Mouse (Mus musculus) stomach, postnatal 0 days (tissue): ENCODE results near the gene Kptn. TPM values are rescaled to one million over a fixed set of nuclear protein-coding genes. Genes with fewer than 3 reads are reported as not detected.
A peak's percentile ranks its signal among the peaks of the same experiment; 100 is the strongest.

ENCODE experiments used
- ATAC-seq: fragments of 200-750 bp; cut with Nextera tagmentation; 2 replicates; pipeline ENCODE4 v1.8.0; 2017; ENCODE audit not compliant: low FRiP score, low TSS enrichment
- DNase-seq: peaks from one replicate; pipeline ENCODE4 v3.0.0-alpha.2; 2016; ENCODE audit warnings: low spot score
- H3K27ac ChIP-seq: fragments of 300-500 bp; sonication (generic); replicated peaks from 2 replicates; pipeline ENCODE4 v1.5.1; 2014; ENCODE audit warnings: mild to moderate bottlenecking, control low read depth
- H3K27me3 ChIP-seq: fragments of 300-500 bp; sonication (generic); 2 replicates; pipeline ENCODE4 v1.6.1; 2014; ENCODE audit warnings: low read length; ENCODE audit not compliant: control insufficient read depth, insufficient read depth
- H3K36me3 ChIP-seq: fragments of 300-500 bp; sonication (generic); 2 replicates; pipeline ENCODE4 v1.6.1; 2014; ENCODE audit warnings: low read length, mixed read lengths; ENCODE audit not compliant: control insufficient read depth, insufficient read depth
- H3K4me1 ChIP-seq: fragments of 300-500 bp; sonication (generic); replicated peaks from 2 replicates; pipeline ENCODE4 v1.6.1; 2014; ENCODE audit warnings: antibody characterized with exemption; ENCODE audit not compliant: control insufficient read depth, insufficient read depth
- H3K4me2 ChIP-seq: fragments of 300-500 bp; sonication (generic); replicated peaks from 2 replicates; pipeline ENCODE4 v1.6.1; 2014; ENCODE audit warnings: low read depth, mild to moderate bottlenecking, control low read depth, moderate library complexity
- H3K4me3 ChIP-seq: fragments of 300-500 bp; sonication (generic); 2 replicates; pipeline ENCODE4 v1.5.1; 2014; ENCODE audit warnings: low read depth, low read length, control low read depth
- H3K9ac ChIP-seq: fragments of 300-500 bp; sonication (generic); 2 replicates; pipeline ENCODE4 v1.6.1; 2014; ENCODE audit warnings: mild to moderate bottlenecking, low read length, control low read depth, mixed read lengths
- H3K9me3 ChIP-seq: fragments of 300-500 bp; sonication (generic); 2 replicates; pipeline ENCODE4 v1.6.1; 2016; ENCODE audit warnings: low read length; ENCODE audit not compliant: control insufficient read depth
- CTCF ChIP-seq: IDR thresholded peaks from 2 replicates; pipeline ENCODE4 v1.5.1; 2016; ENCODE audit warnings: antibody characterized with exemption, low read depth, mild to moderate bottlenecking, moderate library complexity
- EP300 ChIP-seq: optimal IDR thresholded peaks from 2 replicates; pipeline ENCODE3; 2016; ENCODE audit warnings: antibody characterized with exemption
- WGBS: fragments of 180-500 bp; shearing (Covaris S2); extraction: QIAGEN DNeasy Blood & Tissue Kit; methylation state at CpG from one replicate; pipeline ENCODE4 v1.1.7; 2014; 5-methylcytosine and 5-hydroxymethylcytosine counted together
- polyA plus RNA-seq: library from polyadenylated mRNA; unstranded; fragments of >200 nt; fragmentation: Nextera tagmentation; extraction: Ambion mirVana; gene quantifications from 2 replicates; pipeline ENCODE4 v1.2.1, GENCODE M21; 2015

Gene Kptn
- polyA plus RNA-seq, 1 experiment from 2014 or later, result 11.8 TPM

DNA sequence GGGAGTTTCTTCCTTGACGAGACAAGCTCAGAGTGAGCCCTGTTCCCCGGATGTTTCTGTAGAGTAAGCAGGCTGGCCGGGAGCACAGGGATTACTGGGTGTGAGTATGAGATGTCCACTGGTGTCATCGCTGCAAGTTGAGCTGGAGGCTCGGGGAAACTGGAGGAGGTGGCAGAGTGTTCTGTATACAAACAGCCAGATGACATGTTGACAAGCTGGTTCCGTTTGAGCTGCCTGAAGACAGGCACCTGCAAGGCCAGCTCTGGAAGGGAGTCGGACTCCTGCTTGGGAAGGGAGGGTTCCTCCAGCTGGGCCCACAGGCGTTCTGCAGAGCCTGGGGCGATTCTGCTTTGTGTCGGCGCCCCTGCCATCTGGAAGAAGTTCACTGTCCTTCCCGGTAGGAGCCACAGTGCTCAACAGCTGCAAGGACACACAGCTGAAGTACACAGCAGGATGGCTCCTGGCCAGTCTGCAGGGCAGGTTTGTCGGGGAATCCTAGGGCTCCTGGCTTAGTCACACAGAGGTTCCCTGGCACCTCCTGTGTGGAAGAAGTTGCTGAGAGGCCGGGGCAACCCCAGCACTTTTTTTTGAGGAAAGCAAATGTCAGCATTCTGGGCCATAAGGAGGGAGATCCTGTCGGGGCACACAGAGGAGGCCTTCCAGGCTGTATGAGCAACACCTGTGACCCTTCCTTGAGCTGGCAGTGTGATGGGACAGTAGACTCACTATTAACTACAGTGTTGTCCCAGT lies 17.8 kb upstream of the Kptn start:
- H3K27me3 ChIP-seq, result no peaks in the 10 kb centered on the region
- H3K9me3 ChIP-seq, result no peaks in the 10 kb centered on the region
- ATAC-seq (no peak), DNase-seq (no peak)
- no peak overlapping the region for H3K27ac ChIP-seq
- H3K4me2 ChIP-seq, result no peak overlapping the region
- WGBS, result 63% methylated on average over 15 of the region's 15 CpGs
- H3K9ac ChIP-seq, result no peak overlapping the region
- no peak for TF ChIP-seq CTCF
- TF ChIP-seq EP300, result no peak
- no peaks in the 10 kb centered on the region for H3K4me1 ChIP-seq
- peaks cover 2% of the 10 kb centered on the region; the same call in 1 of the 2 replicates for H3K36me3 ChIP-seq
- no peak overlapping the region for H3K4me3 ChIP-seq

DNA sequence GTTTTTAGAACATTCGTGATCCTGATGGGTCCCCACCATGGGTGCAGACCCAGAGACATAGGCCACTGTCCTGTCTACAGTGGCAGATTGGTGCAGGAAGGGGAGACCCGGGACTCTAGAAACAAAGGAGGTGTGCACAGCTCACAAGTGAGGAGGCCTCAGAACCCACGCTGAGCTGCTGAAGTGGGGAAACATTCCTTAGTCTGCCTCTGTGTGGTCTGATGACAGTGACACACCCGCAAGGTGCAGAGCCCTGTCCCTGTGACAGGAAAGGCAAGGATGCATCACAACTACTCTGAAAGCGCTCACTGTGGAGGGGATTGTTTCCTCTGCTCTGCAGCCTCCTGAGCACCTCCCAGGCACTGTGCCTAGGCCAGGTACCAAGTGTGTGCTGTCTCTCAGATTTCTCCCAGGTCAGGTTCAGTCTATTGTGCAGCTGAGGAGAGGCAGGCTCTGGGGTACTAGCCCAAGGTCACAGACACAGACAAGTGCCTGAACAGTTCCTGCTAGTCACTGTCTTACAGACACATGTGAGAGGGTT lies 16.9 kb upstream of the Kptn start:
- Histone ChIP-seq H3K4me1 (no peaks in the 10 kb centered on the region), H3K9ac (no peak overlapping the region)

GRCm38 (mm10) chr7:16103760-16104159 lies 15.9 kb upstream of the Kptn start:
- Histone ChIP-seq H3K27ac (no peak overlapping the region), H3K4me2 (no peak overlapping the region), H3K9ac (no peak overlapping the region; the same call in 1 of the 2 replicates), H3K4me1 (no peaks in the 10 kb centered on the region), H3K36me3 (peaks cover 16% of the 10 kb centered on the region), H3K4me3 (no peak overlapping the region), H3K9me3 (no peaks in the 10 kb centered on the region), H3K27me3 (no peaks in the 10 kb centered on the region)
- no peak for TF ChIP-seq CTCF
- no peak for TF ChIP-seq EP300
- WGBS, result 75% methylated on average over 6 of the region's 6 CpGs
- DNase-seq (no peak), ATAC-seq (peak; percentile 21; the same call in 1 of the 2 replicates)

More for the DNA sequence above, 16.9 kb upstream of the Kptn start:
- Histone ChIP-seq H3K4me3 (no peak overlapping the region), H3K27ac (no peak overlapping the region), H3K4me2 (no peak overlapping the region), H3K27me3 (no peaks in the 10 kb centered on the region), H3K36me3 (peaks cover 6% of the 10 kb centered on the region), H3K9me3 (no peaks in the 10 kb centered on the region)
- no peak for TF ChIP-seq CTCF
- TF ChIP-seq EP300, result no peak
- ATAC-seq (no peak), DNase-seq (no peak)
- 81% methylated on average over 5 of the region's 5 CpGs for WGBS

DNA sequence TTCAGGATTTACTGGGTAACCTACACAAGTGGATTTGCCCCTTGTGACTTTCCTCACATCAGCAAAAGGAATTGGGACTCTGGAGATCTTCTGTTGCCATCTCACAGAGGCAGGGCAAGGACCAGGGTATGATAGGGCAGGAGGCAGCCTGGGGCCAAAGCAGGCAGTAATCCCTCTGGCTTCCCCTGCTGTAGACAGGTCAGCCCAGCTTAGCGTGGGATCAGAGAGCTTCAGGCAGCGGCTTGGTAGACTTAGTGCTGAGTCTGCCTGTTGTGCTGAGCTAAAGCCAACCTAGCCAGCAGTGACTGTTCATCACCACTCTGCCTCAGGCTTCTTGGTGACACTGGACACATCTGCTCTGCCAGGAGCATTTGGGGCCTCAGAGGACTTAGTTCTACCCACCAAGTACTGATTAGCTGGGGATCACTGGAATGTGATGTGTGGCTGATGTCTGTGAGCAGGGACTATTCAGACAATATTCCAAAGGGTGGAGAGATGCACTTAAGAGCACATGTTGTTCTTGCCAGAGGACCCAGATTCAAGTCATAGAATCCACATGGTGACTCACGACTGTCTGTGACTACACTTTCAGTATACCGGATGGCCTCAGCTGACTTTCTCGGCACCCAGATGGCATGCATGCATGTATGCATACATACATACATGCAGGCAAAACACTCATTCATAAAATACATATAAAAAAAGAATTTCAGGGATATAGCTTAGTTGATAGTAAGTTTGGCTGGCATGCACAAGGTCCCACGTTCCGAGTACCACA lies 14.9 kb upstream of the Kptn start:
- Histone ChIP-seq H3K36me3 (peaks cover 23% of the 10 kb centered on the region), H3K27ac (no peak overlapping the region), H3K27me3 (no peaks in the 10 kb centered on the region), H3K9me3 (no peaks in the 10 kb centered on the region), H3K9ac (no peak overlapping the region), H3K4me3 (no peak overlapping the region), H3K4me1 (no peaks in the 10 kb centered on the region), H3K4me2 (no peak overlapping the region)
- 88% methylated on average over 7 of the region's 7 CpGs for WGBS
- no peak for TF ChIP-seq EP300
- no peak for TF ChIP-seq CTCF
- DNase-seq (no peak), ATAC-seq (no peak)

DNA sequence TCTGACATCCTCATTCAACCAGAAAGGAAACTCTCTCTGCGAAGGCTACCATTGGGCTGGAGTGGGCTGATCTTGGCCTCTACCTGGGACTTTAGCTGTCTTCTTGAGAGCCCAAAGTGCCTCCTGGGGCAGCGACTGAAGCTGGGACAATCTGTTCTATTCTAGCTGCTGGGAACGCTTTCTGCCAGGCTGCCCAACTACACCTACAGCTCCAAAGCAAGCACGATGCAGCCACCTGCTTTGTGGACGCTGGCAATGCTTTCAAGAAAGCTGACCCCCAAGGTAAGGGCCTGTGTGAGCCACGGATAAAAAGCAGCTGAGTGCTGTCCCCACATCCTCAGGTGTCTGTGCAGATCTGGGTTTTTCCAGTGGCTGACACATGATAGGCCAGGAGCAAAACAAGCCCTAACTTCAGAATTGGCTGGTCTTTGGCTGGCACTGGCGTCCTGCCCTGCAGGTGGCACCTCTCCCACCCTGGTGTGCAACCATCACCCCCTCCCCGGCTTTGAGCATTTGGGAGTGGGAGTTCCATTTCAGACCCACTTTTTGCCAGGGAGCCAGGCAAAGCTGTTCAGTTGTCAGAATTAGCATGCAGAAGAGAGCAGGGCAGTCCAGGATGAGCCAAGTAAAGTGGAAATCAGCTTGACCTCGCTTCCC lies 10.7 kb upstream of the Kptn start:
- 89% methylated on average over 9 of the region's 9 CpGs for WGBS
- no peak for ATAC-seq
- H3K27me3 ChIP-seq, result no peaks in the 10 kb centered on the region
- no peaks in the 10 kb centered on the region for H3K9me3 ChIP-seq
- TF ChIP-seq EP300 (no peak), CTCF (no peak)
- peaks cover 46% of the 10 kb centered on the region for H3K36me3 ChIP-seq
- no peak overlapping the region for H3K4me2 ChIP-seq
- H3K27ac ChIP-seq, result no peak overlapping the region
- DNase-seq, result no peak
- no peaks in the 10 kb centered on the region for H3K4me1 ChIP-seq
- H3K9ac ChIP-seq, result no peak overlapping the region
- no peak overlapping the region for H3K4me3 ChIP-seq
